Mouse (Mus musculus): ENCODE data around the gene Adgrl2. TPM values are rescaled to one million over a fixed set of nuclear protein-coding genes. Genes with fewer than 3 reads are reported as not detected.

Gene Adgrl2
- total and polyA plus RNA-seq, 3 experiments, result 0.34 to 6.6 (median 3.2) TPM

- H3K27me3 ChIP-seq (replicated peaks), result no peaks in the 10 kb centered on the region
- H3K4me2 ChIP-seq (ENCODE audit: insufficient read depth, low read depth, poor library complexity, severe bottlenecking), result no peak overlapping the region
- H3K36me3 ChIP-seq (replicated peaks in 1 of 2; ENCODE audit: control insufficient read depth in 1 of 2, insufficient read depth in 1 of 2, low read length in 1 of 2), result peaks cover 0 to 2% of the 10 kb centered on the region in 2 experiments
- no peaks in the 10 kb centered on the region for H3K79me2 ChIP-seq (replicated peaks; ENCODE audit: control insufficient read depth, extremely low read depth, insufficient read depth, poor library complexity, severe bottlenecking)
- TF ChIP-seq PAX5 (IDR thresholded peaks at IDR 0.05; ENCODE audit: low read length), result no peak
- H3K4me3 ChIP-seq (replicated peaks in 1 of 3; ENCODE audit: low read depth in 2 of 3, low read length in 2 of 3, poor library complexity in 1 of 3), result no peak overlapping the region
- DNase-seq (ENCODE audit: extremely low read depth), result no peak
- H3K4me1 ChIP-seq (ENCODE audit: control insufficient read depth in 1 of 2, insufficient read depth in 2 of 2), result peaks cover 0 to 27% of the 10 kb centered on the region in 2 experiments; a peak in 2 of 4 replicates
- in situ Hi-C loops (cut with MboI; ENCODE audit: low pct_ligation_motif_present, low pct_unique_long_range_greater_than_20kb, low sequenced_read_pairs) (no loop called here), dilution Hi-C loops (cut with MboI; ENCODE audit: extremely low pct_ligation_motif_present, extremely low pct_unique_long_range_greater_than_20kb, low sequenced_read_pairs) (no loop called here)
- H3K27ac ChIP-seq (ENCODE audit: insufficient read depth, low read depth), result no peak overlapping the region
- H3K9me3 ChIP-seq (replicated peaks; ENCODE audit: low read length), result no peaks in the 10 kb centered on the region
- H3K9ac ChIP-seq (ENCODE audit: insufficient read depth, low read depth), result no peak overlapping the region
Observed at GRCm38 (mm10) chr3:148812059-148812458, 178.3 kb downstream of the Adgrl2 start.

GRCm38 (mm10) chr3:148806977-148807376 lies 183.4 kb downstream of the Adgrl2 start:
- in situ Hi-C loops (cut with MboI; ENCODE audit: low pct_ligation_motif_present, low pct_unique_long_range_greater_than_20kb, low sequenced_read_pairs), result no loop called here
- Histone ChIP-seq H3K4me1 (ENCODE audit: control insufficient read depth in 1 of 2, insufficient read depth in 2 of 2) (peaks cover 3 to 25% of the 10 kb centered on the region in 2 experiments; a peak in 3 of 4 replicates), H3K4me3 (replicated peaks in 1 of 3; ENCODE audit: low read depth in 2 of 3, low read length in 2 of 3, poor library complexity in 1 of 3) (no peak overlapping the region), H3K27ac (ENCODE audit: insufficient read depth, low read depth) (no peak overlapping the region), H3K9me3 (replicated peaks; ENCODE audit: low read length) (no peaks in the 10 kb centered on the region), H3K79me2 (replicated peaks; ENCODE audit: control insufficient read depth, extremely low read depth, insufficient read depth, poor library complexity, severe bottlenecking) (no peaks in the 10 kb centered on the region), H3K9ac (ENCODE audit: insufficient read depth, low read depth) (no peak overlapping the region), H3K4me2 (ENCODE audit: insufficient read depth, low read depth, poor library complexity, severe bottlenecking) (no peak overlapping the region), H3K27me3 (replicated peaks) (no peaks in the 10 kb centered on the region), H3K36me3 (replicated peaks in 1 of 2; ENCODE audit: control insufficient read depth in 1 of 2, insufficient read depth in 1 of 2, low read length in 1 of 2) (no peaks in the 10 kb centered on the region)
- DNase-seq (ENCODE audit: extremely low read depth), result no peak
- dilution Hi-C loops (cut with MboI; ENCODE audit: extremely low pct_ligation_motif_present, extremely low pct_unique_long_range_greater_than_20kb, low sequenced_read_pairs), result no loop called here
- TF ChIP-seq MAX (IDR thresholded peaks at IDR 0.05; ENCODE audit: low read length), result no peak
- TF ChIP-seq MAFK (IDR thresholded peaks at IDR 0.05; ENCODE audit: insufficient replicate concordance, low read length), result no peak
- TF ChIP-seq JUN (IDR thresholded peaks at IDR 0.05; ENCODE audit: insufficient read depth, low read depth, low read length), result no peak
- TF ChIP-seq POLR2AphosphoS2 (IDR thresholded peaks at IDR 0.05; ENCODE audit: low read depth, low read length), result no peak
- no peak for TF ChIP-seq ZKSCAN1 (IDR thresholded peaks at IDR 0.05; ENCODE audit: borderline replicate concordance, low read depth, low read length)
- no peak for TF ChIP-seq MEF2A (IDR thresholded peaks at IDR 0.05; ENCODE audit: borderline replicate concordance, low read depth, low read length)
- TF ChIP-seq BHLHE40 (IDR thresholded peaks at IDR 0.05; ENCODE audit: low read depth, low read length), result no peak
- no peak for TF ChIP-seq NELFE (IDR thresholded peaks at IDR 0.05; ENCODE audit: low read depth, low read length)
- no peak for TF ChIP-seq TCF12 (IDR thresholded peaks at IDR 0.05; ENCODE audit: low read depth, low read length)
- no peak for TF ChIP-seq MAZ (IDR thresholded peaks at IDR 0.05; ENCODE audit: low read depth, low read length)
- no peak for TF ChIP-seq ELF1 (IDR thresholded peaks at IDR 0.05; ENCODE audit: low read depth, low read length)
- TF ChIP-seq CHD1 (IDR thresholded peaks at IDR 0.05; ENCODE audit: low read depth, low read length), result no peak
- TF ChIP-seq POLR2A (IDR thresholded peaks at IDR 0.05; ENCODE audit: low read depth, low read length), result no peak
- TF ChIP-seq ZNF384 (IDR thresholded peaks at IDR 0.05; ENCODE audit: low read depth, low read length), result no peak

All from CH12.LX (cell line).